9 mouse cellular contexts compared by ENCODE assay signal in the genomic region with DNA sequence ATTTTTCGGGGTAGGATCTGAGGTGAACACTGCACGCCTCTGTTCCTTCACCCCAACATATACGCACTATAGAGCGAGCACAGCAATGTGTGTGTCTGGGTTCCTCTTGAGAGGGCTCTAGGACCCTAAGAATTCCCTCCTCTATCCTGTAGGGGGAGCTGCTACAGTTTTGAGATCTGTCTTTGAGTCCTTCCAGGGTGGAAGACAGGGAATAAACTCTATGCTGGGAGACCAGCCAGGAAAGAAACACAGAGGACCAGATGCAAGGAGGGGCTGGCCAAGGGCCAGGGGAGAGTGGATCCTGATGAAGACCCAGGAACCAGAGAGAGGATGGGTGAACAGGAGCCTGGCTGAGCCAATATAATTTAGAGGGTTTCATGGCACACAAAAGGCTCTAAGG. TPM values are rescaled to one million over a fixed set of nuclear protein-coding genes. Genes with fewer than 3 reads are reported as not detected.
DNase-seq lines count a peak whose midpoint lies in the region; ATAC-seq lines count a peak whose summit lies in the region.
"Had no signal": no experiment of that assay in that cellular context is flagged by ENCODE, and none has a peak within 500 bp of the region (broad histone marks: within the 10 kb centered on the region; RNA-seq: fewer than 3 reads in every experiment).

No protein-coding gene starts in this region.

- ATAC-seq in megakaryocyte, adult 5-6 weeks (ENCODE audit: poor library complexity, severe bottlenecking): no peak

- DNase-seq in embryo, embryonic 10 days (ENCODE audit: low spot score): peak; percentile 36
- no peak for DNase-seq in embryo, embryonic 9.5 days (ENCODE audit: extremely low spot score)
- DNase-seq in layer of hippocampus, adult 11-12 months (ENCODE audit: low spot score): peak; percentile 32
- no peak for DNase-seq in layer of hippocampus, adult 9-11 months
- DNase-seq in NIH3T3 (ENCODE audit: low read depth): peak; percentile 69
- peak; percentile 45 to 46 for DNase-seq in kidney, postnatal 36 days
- DNase-seq in thymus, postnatal 10 days (ENCODE audit: low spot score in 2 of 2): no peak

RNA-seq across cellular contexts. Expression of gene Tmem174, which starts 40.5 kb away (rescaled TPM):
- not detected in 2 replicates for total RNA-seq in megakaryocyte, adult 5-6 weeks (2015)
- total RNA-seq in megakaryocyte, adult 5-6 weeks (2017): 0.11 TPM in 1 of 2 replicates, not detected in the other
- total RNA-seq: heart, postnatal 14 days had no signal

Comparison
In these comparisons a context has a peak if more than half of its experiments do, and no peak if none do; other contexts are left out.
1. DNase-seq: peak in embryo, embryonic 10 days (single experiment), layer of hippocampus, adult 11-12 months (single experiment), NIH3T3 (single experiment) and kidney, postnatal 36 days (2 of 2); none in embryo, embryonic 9.5 days (single experiment), layer of hippocampus, adult 9-11 months (single experiment) and thymus, postnatal 10 days (0 of 2).